Mouse (Mus musculus): Measurements from ENCODE around the gene Cst13. TPM values are rescaled to one million over a fixed set of nuclear protein-coding genes. Genes with fewer than 3 reads are reported as not detected.
A peak's percentile ranks its signal among the peaks of the same experiment; 100 is the strongest.
"Not testable (repeated sequence)": the region's sequence is repeated elsewhere in the genome, so short reads cannot be mapped to it uniquely, and the experiment has no call there.

Gene Cst13
- not detected for total RNA-seq (2021)

- intact Hi-C loops (cut with DNase I): no loop called here
- no peak for DNase-seq (ENCODE audit: low spot score in 2 of 2)
These were observed at the start of gene Cst13 for GRCm38 (mm10) chr2:148819909-148820308. Cst13 (plus strand) TSS chr2:148820081.

GRCm38 (mm10) chr2:148771397-148771796, 48.5 kb upstream of the Cst13 start, which contains the start of gene Cst11:
Cst11 (minus strand) TSS chr2:148771497.
- intact Hi-C loops (cut with DNase I); DNase-seq (ENCODE audit: low spot score in 2 of 2): not testable (repeated sequence)

- intact Hi-C loops (cut with DNase I): no loop called here
- no peak for DNase-seq (ENCODE audit: low spot score in 2 of 2)
These were observed 38.2 kb upstream of the Cst13 start, which contains the start of gene 8030411F24Rik for GRCm38 (mm10) chr2:148781709-148782108. 8030411F24Rik (plus strand) TSS chr2:148782009.

GRCm38 (mm10) chr2:148789142-148789541, 30.7 kb upstream of the Cst13 start, which contains the start of gene Cst12:
Cst12 (plus strand) TSS chr2:148789361.
- DNase-seq (ENCODE audit: low spot score in 2 of 2): peak in 1 of 2 experiments; percentile 6
- intact Hi-C loops (cut with DNase I): no loop called here

- no peak for DNase-seq (ENCODE audit: low spot score in 2 of 2)
- intact Hi-C loops (cut with DNase I): no loop called here
These were observed 21.4 kb upstream of the Cst13 start, which contains the start of gene Cst8 for GRCm38 (mm10) chr2:148798485-148798884. Cst8 (plus strand) TSS chr2:148798785.

GRCm38 (mm10) chr2:148801491-148801921, 18.4 kb upstream of the Cst13 start:
- no peak for DNase-seq (ENCODE audit: low spot score in 2 of 2)
- intact Hi-C loops (cut with DNase I): no loop called here

GRCm38 (mm10) chr2:148806696-148807095, 13.2 kb upstream of the Cst13 start:
- DNase-seq (ENCODE audit: low spot score in 2 of 2): no peak
- intact Hi-C loops (cut with DNase I): no loop called here

- intact Hi-C loops (cut with DNase I): no loop called here
- no peak for DNase-seq (ENCODE audit: low spot score in 2 of 2)
These were observed 6.1 kb downstream of the Cst13 start for GRCm38 (mm10) chr2:148825986-148826385.

GRCm38 (mm10) chr2:148834912-148835311, 15.0 kb downstream of the Cst13 start, which contains the start of gene Cst9:
Cst9 (plus strand) TSS chr2:148835147.
- intact Hi-C loops (cut with DNase I): no loop called here
- no peak for DNase-seq (ENCODE audit: low spot score in 2 of 2)

- no peak for DNase-seq (ENCODE audit: low spot score in 2 of 2)
- intact Hi-C loops (cut with DNase I): no loop called here
These were observed 18.3 kb downstream of the Cst13 start for GRCm38 (mm10) chr2:148838075-148838777.

GRCm38 (mm10) chr2:148839224-148839623, 19.3 kb downstream of the Cst13 start:
- no peak for DNase-seq (ENCODE audit: low spot score in 2 of 2)
- intact Hi-C loops (cut with DNase I): no loop called here

- intact Hi-C loops (cut with DNase I): loop anchor here (1.0 to 5.0 kb wide), 2 partner anchors 51 to 99 kb away; partner anchors contain the start of gene Cstl1
- DNase-seq (ENCODE audit: low spot score in 2 of 2): peak; percentile 81 to 90
These were observed 31.4 kb downstream of the Cst13 start for GRCm38 (mm10) chr2:148851116-148851906.

- no peak for DNase-seq (ENCODE audit: low spot score in 2 of 2)
- intact Hi-C loops (cut with DNase I): no loop called here
These were observed 36.9 kb downstream of the Cst13 start for GRCm38 (mm10) chr2:148856630-148857400.

- intact Hi-C loops (cut with DNase I): no loop called here
- peak in 1 of 2 experiments; percentile 53 for DNase-seq (ENCODE audit: low spot score in 2 of 2)
These were observed 37.6 kb downstream of the Cst13 start for GRCm38 (mm10) chr2:148857506-148857905.

GRCm38 (mm10) chr2:148860993-148861392, 41.1 kb downstream of the Cst13 start:
- intact Hi-C loops (cut with DNase I): no loop called here

GRCm38 (mm10) chr2:148861693-148862092, 41.8 kb downstream of the Cst13 start:
- intact Hi-C loops (cut with DNase I): no loop called here
- peak in 1 of 2 experiments; percentile 36 for DNase-seq (ENCODE audit: low spot score in 2 of 2)

More at GRCm38 (mm10) chr2:148860993-148861392, 41.1 kb downstream of the Cst13 start:
- peak in 1 of 2 experiments; percentile 64 for DNase-seq (ENCODE audit: low spot score in 2 of 2)

GRCm38 (mm10) chr2:148864966-148865365, 45.1 kb downstream of the Cst13 start, which contains the start of gene 9230104L09Rik:
9230104L09Rik (minus strand) TSS chr2:148865038.
- DNase-seq (ENCODE audit: low spot score in 2 of 2): no peak
- intact Hi-C loops (cut with DNase I): no loop called here

GRCm38 (mm10) chr2:148868959-148869358, 49.1 kb downstream of the Cst13 start:
- intact Hi-C loops (cut with DNase I): no loop called here

GRCm38 (mm10) chr2:148870526-148870925, 50.6 kb downstream of the Cst13 start:
- intact Hi-C loops (cut with DNase I): no loop called here
- no peak for DNase-seq (ENCODE audit: low spot score in 2 of 2)

More at GRCm38 (mm10) chr2:148868959-148869358, 49.1 kb downstream of the Cst13 start:
- no peak for DNase-seq (ENCODE audit: low spot score in 2 of 2)
